Mouse (Mus musculus): ENCODE data around the gene Znrd1as.
A peak's percentile ranks its signal among the peaks of the same experiment; 100 is the strongest.

Znrd1as gene

DNA sequence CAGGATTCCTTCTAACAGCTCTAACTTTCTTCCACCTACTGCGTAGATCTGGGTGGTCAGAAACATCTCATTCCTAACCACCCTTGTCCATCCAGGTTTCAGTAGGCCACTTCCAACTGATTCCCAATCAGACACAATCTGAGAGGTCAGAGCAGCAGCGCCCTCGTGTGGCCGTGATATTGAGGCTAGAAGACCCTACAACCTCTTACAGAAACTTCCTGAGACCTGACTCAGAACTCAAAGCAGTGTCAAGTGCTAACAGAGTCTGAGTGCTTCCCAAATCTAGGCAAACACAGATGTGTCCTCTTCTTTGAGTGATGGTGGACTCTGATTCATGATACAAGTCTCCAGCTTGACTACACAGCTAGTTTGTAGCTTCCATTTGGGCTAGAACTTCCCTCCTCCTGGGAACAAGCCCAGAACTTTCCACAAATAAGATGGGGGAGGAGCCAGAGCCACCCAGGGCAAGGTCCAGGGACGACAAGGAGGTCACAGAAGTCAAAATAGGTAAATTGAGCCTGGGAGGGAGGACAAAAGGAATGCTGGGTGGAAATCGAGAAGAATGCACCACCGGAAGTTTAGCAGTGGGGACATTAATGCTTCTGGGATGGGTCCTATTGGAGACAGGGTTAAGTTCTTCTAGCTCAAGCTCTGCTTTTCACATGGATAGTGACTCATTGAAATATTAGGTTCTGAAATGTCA, 38.8 kb downstream of the Znrd1as start:
- no peaks in the 10 kb centered on the region; the same call in 1 of the 2 replicates for H3K27me3 ChIP-seq (ENCODE audit: control insufficient read depth, insufficient read depth, low read length, poor library complexity, severe bottlenecking)
- H3K36me3 ChIP-seq (ENCODE audit: control insufficient read depth, insufficient read depth, low read length, poor library complexity, severe bottlenecking), result no peaks in the 10 kb centered on the region
- peak; percentile 69 for DNase-seq (ENCODE audit: low read depth, low spot score)

DNA sequence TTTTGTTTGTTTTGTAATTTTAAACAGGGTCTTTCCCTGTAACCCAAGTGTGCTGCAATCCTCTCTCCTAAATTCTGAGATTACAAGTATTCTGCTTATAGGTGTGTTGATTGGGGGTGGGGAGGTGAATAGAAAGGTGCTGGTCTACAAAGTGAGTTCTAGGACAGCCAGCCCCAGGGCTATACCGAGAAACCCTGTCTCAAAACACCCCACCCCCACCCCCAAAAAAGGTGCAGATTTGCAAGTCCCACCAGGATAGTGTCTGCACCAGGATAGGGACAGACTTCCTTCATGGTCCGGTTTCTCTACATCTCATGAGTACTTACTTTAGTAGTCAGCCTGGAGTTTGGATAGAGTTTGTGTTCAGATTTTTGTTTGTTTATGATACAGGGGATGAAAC, 40.1 kb downstream of the Znrd1as start:
- Histone ChIP-seq H3K36me3 (ENCODE audit: control insufficient read depth, insufficient read depth, low read length, poor library complexity, severe bottlenecking) (no peaks in the 10 kb centered on the region), H3K27me3 (ENCODE audit: control insufficient read depth, insufficient read depth, low read length, poor library complexity, severe bottlenecking) (no peaks in the 10 kb centered on the region; the same call in 1 of the 2 replicates)
- DNase-seq (ENCODE audit: low read depth, low spot score), result no peak

GRCm38 (mm10) chr17:37000863-37001262, 42.5 kb downstream of the Znrd1as start, which contains the start of gene Zfp57:
Gene Zfp57 (plus strand): TSS chr17:37001163.
- Histone ChIP-seq H3K36me3 (ENCODE audit: control insufficient read depth, insufficient read depth, low read length, poor library complexity, severe bottlenecking) (no peaks in the 10 kb centered on the region), H3K27me3 (ENCODE audit: control insufficient read depth, insufficient read depth, low read length, poor library complexity, severe bottlenecking) (no peaks in the 10 kb centered on the region; the same call in 1 of the 2 replicates)
- DNase-seq (ENCODE audit: low read depth, low spot score), result no peak

DNA sequence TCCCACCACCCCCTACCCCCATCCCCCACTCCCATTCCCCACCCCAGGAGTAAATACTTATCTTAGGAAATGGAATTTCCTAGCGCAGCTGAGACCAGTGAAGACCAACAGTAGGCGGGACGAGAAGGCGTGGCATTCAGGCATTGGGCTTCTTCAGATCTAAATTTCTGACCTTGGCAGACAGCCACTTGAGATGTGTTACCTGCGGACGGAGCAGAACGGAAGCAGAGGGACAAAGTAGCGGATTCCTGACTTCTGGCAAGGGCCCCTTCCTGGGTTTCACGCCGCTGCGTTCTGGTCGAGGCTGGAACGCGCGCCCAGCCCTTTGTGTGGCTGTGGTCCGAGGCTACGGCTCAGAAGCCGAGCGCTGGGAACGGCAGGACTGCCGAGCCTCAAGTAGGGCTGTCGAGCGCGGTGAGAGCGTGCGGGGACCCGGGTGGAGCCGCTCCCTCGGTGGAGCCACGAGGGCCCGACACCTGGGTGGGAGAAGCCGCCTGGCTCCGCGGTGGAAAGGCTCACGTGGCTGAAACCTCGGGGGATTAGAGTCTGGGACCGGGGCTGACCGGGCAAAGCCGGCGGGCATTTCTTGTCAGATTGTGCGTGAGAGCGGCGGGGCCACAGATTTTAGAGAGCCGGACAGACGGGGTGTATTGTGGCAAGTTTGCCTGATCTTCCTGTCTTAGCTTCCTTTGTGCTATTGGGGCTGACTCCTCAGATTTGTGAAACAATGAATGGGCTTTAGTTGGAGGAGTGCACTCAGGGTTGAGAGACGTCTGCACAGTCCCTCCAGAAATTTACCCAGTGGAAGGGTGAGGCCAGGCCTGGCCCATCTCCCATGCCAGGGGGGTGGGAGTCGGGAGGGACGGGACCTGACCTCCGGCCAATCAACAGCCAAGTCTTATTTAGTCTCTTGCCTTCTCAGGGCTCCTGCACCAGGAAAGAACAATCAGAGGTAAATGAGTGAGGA, 44.3 kb downstream of the Znrd1as start:
- H3K27me3 ChIP-seq (ENCODE audit: control insufficient read depth, insufficient read depth, low read length, poor library complexity, severe bottlenecking), result no peaks in the 10 kb centered on the region; the same call in 1 of the 2 replicates
- DNase-seq (ENCODE audit: low read depth, low spot score), result no peak

DNA sequence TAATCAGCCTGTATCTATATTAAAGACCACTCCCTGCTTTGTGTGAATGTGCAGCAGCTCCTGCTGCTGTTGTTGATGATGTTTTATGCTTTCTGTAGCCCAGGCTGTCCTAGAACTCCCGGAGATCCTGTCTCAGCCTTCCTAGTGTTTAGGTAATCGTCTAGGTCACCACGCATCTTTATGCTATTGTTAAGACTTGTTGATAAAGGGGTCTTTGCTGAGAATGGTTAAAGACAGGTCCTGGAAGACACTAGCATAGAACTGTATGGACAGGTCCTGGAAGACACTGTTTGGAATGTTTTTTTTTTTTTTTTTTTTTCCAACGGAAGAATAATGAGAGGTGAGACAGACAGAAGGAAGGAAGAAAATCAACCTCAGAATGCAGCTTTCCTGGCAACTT, 45.0 kb downstream of the Znrd1as start:
- H3K36me3 ChIP-seq (ENCODE audit: control insufficient read depth, insufficient read depth, low read length, poor library complexity, severe bottlenecking), result no peaks in the 10 kb centered on the region
- no peaks in the 10 kb centered on the region; the same call in 1 of the 2 replicates for H3K27me3 ChIP-seq (ENCODE audit: control insufficient read depth, insufficient read depth, low read length, poor library complexity, severe bottlenecking)
- DNase-seq (ENCODE audit: low read depth, low spot score), result no peak

More for the DNA sequence above, 44.3 kb downstream of the Znrd1as start:
- H3K36me3 ChIP-seq (ENCODE audit: control insufficient read depth, insufficient read depth, low read length, poor library complexity, severe bottlenecking), result no peaks in the 10 kb centered on the region

DNA sequence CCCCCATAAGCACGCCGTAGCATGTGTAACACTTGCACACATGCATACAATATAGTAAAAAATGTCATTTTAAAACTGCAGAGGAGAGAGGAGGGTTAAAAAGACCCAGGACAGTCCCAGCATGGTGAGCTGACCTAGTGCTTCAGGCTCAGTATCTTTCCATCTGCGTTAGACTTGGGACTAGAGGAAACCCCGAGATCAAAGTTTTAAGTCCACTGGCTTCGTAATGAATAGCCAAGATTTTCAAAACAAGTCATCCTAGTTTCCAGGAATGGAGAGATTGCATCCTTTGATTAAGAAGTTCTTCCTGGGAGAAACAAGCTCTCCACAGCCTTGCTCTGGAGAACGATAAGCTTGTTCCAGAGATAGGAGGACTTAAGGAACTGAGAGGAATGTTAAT, 49.8 kb downstream of the Znrd1as start:
- Histone ChIP-seq H3K36me3 (ENCODE audit: control insufficient read depth, insufficient read depth, low read length, poor library complexity, severe bottlenecking) (no peaks in the 10 kb centered on the region), H3K27me3 (ENCODE audit: control insufficient read depth, insufficient read depth, low read length, poor library complexity, severe bottlenecking) (no peaks in the 10 kb centered on the region)
- DNase-seq (ENCODE audit: low read depth, low spot score), result no peak

DNA sequence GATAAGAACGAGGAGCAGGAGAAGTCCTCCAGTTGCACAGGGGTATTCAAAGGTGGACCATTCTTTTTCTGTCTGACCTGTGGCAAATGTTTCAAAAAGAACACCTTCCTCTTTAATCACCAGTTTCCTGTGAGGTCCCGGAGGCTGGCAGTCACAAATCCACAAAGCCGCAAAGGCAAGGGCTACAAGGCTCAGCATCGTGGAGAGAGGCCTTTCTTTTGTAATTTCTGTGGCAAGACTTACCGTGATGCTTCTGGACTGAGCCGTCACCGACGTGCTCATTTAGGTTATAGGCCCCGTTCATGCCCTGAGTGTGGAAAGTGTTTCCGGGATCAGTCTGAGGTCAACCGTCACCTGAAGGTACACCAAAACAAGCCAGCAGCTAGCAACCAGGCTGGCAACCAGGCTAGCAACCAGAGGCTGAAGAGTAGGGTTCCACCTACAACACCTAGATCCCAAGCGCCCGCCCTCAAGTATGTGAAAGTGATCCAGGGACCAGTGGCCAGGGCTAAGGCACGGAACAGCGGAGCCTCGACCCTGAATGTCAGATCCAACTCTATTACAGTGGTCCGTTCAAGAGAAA, 51.2 kb downstream of the Znrd1as start:
- DNase-seq (ENCODE audit: low read depth, low spot score), result no peak

GRCm38 (mm10) chr17:37011719-37012118, 53.3 kb downstream of the Znrd1as start:
- DNase-seq (ENCODE audit: low read depth, low spot score), result no peak
- Histone ChIP-seq H3K36me3 (ENCODE audit: control insufficient read depth, insufficient read depth, low read length, poor library complexity, severe bottlenecking) (no peaks in the 10 kb centered on the region), H3K27me3 (ENCODE audit: control insufficient read depth, insufficient read depth, low read length, poor library complexity, severe bottlenecking) (no peaks in the 10 kb centered on the region; the same call in 1 of the 2 replicates)

More for the DNA sequence above, 51.2 kb downstream of the Znrd1as start:
- Histone ChIP-seq H3K27me3 (ENCODE audit: control insufficient read depth, insufficient read depth, low read length, poor library complexity, severe bottlenecking) (no peaks in the 10 kb centered on the region; the same call in 1 of the 2 replicates), H3K36me3 (ENCODE audit: control insufficient read depth, insufficient read depth, low read length, poor library complexity, severe bottlenecking) (no peaks in the 10 kb centered on the region)

DNA sequence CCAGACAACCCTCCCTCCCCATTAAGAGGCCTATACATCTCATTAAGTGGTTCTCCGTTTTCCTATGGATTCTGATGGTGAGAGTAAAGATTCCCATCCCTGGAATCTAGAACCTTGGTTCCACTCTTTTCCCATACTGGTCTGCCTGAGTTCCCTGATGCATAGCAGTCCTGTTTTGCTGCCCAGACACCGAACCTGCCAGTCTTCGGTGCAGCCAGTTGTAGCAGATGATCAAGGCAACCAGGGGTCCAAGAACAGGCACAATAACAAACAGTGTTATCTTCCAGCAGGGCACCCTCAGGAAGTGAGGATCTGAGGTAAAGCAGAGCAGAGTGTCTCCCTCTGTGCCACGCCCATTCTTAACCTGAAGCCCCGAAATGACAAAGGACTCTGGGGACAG, 53.7 kb downstream of the Znrd1as start:
- Histone ChIP-seq H3K27me3 (ENCODE audit: control insufficient read depth, insufficient read depth, low read length, poor library complexity, severe bottlenecking) (no peaks in the 10 kb centered on the region; the same call in 1 of the 2 replicates), H3K36me3 (ENCODE audit: control insufficient read depth, insufficient read depth, low read length, poor library complexity, severe bottlenecking) (no peaks in the 10 kb centered on the region)
- no peak for DNase-seq (ENCODE audit: low read depth, low spot score)
